Mouse (Mus musculus) lung, embryonic 14.5 days (tissue): ENCODE results near the gene Olfr920. TPM values are rescaled to one million over a fixed set of nuclear protein-coding genes. Genes with fewer than 3 reads are reported as not detected.

ENCODE experiments used
- ATAC-seq: fragments of 200-750 bp; cut with Nextera tagmentation; 2 replicates; pipeline ENCODE4 v1.8.0; 2017; ENCODE audit warnings: mild to moderate bottlenecking, moderate TSS enrichment, moderate library complexity; ENCODE audit not compliant: insufficient read depth
- DNase-seq: peaks from one replicate; pipeline ENCODE4 v3.0.0-alpha.2; 2015
- H3K27ac ChIP-seq: fragments of 300-500 bp; sonication (generic); 2 replicates; pipeline ENCODE4 v1.5.1; 2014; ENCODE audit warnings: low read depth, mild to moderate bottlenecking, moderate library complexity
- H3K27me3 ChIP-seq: fragments of 300-500 bp; sonication (generic); 2 replicates; pipeline ENCODE4 v1.6.1; 2014; ENCODE audit warnings: low read length, control low read depth; ENCODE audit not compliant: insufficient read depth
- H3K36me3 ChIP-seq: fragments of 300-500 bp; sonication (generic); 2 replicates; pipeline ENCODE4 v1.6.1; 2014; ENCODE audit warnings: control low read depth; ENCODE audit not compliant: insufficient read depth
- H3K4me1 ChIP-seq: fragments of 300-500 bp; sonication (generic); 2 replicates; pipeline ENCODE4 v1.6.1; 2014; ENCODE audit warnings: antibody characterized with exemption, control low read depth; ENCODE audit not compliant: insufficient read depth
- H3K4me2 ChIP-seq: fragments of 300-500 bp; sonication (generic); 2 replicates; pipeline ENCODE4 v1.6.1; 2014; ENCODE audit warnings: mild to moderate bottlenecking
- H3K4me3 ChIP-seq: fragments of 300-500 bp; sonication (generic); 2 replicates; pipeline ENCODE4 v1.5.1; 2014; ENCODE audit warnings: low read depth, low read length
- H3K9ac ChIP-seq: fragments of 300-500 bp; sonication (generic); 2 replicates; pipeline ENCODE4 v1.6.1; 2014
- H3K9me3 ChIP-seq: fragments of 300-500 bp; sonication (generic); 2 replicates; pipeline ENCODE4 v1.6.1; 2016; ENCODE audit warnings: low read depth, low read length, control low read depth
- CTCF ChIP-seq: IDR thresholded peaks from 2 replicates; pipeline ENCODE4 v1.5.1; 2016; ENCODE audit warnings: antibody characterized with exemption, low read depth
- WGBS: fragments of 180-500 bp; shearing (Covaris S2); extraction: QIAGEN DNeasy Blood & Tissue Kit; methylation state at CpG from one replicate; pipeline ENCODE4 v1.1.7; 2014; 5-methylcytosine and 5-hydroxymethylcytosine counted together
- polyA plus RNA-seq: library from polyadenylated mRNA; unstranded; fragments of >200 nt; fragmentation: Nextera tagmentation; extraction: Ambion mirVana; gene quantifications from 2 replicates; pipeline ENCODE4 v1.2.1, GENCODE M21; 2014

Gene Olfr920
- polyA plus RNA-seq, 1 experiment from 2014 or later = not detected

DNA sequence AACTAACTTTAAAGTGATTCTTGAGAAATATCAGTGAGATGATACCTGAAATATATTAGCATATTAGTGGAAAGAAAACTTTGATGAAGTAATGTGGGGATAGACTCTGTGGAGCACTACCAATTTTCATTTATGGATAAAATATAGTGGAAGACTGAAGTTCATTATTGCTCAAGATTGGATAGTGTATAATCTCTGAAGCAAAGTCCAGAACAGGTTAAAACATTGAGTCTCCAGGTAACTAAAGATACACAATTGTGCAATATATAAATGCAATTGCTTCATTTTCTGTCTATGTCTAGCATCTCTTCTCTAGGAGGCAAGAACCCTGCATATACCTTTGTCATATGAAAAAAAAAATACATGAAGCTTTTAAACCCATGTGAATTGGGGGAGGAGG lies 20.7 kb downstream of the Olfr920 start, which contains the start of gene Olfr921:
Gene Olfr921 (plus strand): TSS at position 301 of the 400 bp plus-strand sequence.
- ATAC-seq = no peak
- Histone ChIP-seq H3K27ac (no peak within 1 kb of the TSS), H3K4me2 (no peak within 1 kb of the TSS), H3K4me3 (no peak within 1 kb of the TSS), H3K9me3 (no peaks in the 10 kb centered on the region), H3K9ac (no peak within 1 kb of the TSS), H3K36me3 (no peaks in the 10 kb centered on the region), H3K4me1 (no peaks in the 10 kb centered on the region), H3K27me3 (no peaks in the 10 kb centered on the region)
- no peak for TF ChIP-seq CTCF
- no peak for DNase-seq

DNA sequence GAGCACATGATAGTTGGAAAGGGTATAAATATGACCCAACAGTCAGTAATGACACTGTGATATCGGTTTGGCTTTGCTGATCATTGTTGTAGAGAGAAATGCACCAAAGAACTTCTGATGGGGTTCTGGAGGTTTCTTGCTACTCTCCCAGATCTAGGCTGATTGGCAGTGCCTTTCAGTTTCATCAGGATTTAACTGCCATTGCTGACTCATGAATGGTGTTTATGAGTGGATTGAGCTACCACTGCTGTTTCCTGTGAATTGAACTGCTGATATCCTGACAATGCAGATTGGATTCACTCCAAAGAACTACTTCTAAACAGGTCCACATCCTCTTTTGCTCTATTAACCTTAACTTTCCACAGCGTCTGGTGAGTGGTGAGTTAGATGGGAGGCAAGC lies 40.6 kb downstream of the Olfr920 start:
- Histone ChIP-seq H3K27me3 (no peaks in the 10 kb centered on the region), H3K27ac (no peak overlapping the region), H3K4me1 (no peaks in the 10 kb centered on the region), H3K36me3 (no peaks in the 10 kb centered on the region), H3K9me3 (no peaks in the 10 kb centered on the region), H3K9ac (no peak overlapping the region), H3K4me2 (no peak overlapping the region), H3K4me3 (no peak overlapping the region)
- no peak for TF ChIP-seq CTCF
- no peak for ATAC-seq
- 81% methylated on average over 2 of the region's 2 CpGs for WGBS
- no peak for DNase-seq

DNA sequence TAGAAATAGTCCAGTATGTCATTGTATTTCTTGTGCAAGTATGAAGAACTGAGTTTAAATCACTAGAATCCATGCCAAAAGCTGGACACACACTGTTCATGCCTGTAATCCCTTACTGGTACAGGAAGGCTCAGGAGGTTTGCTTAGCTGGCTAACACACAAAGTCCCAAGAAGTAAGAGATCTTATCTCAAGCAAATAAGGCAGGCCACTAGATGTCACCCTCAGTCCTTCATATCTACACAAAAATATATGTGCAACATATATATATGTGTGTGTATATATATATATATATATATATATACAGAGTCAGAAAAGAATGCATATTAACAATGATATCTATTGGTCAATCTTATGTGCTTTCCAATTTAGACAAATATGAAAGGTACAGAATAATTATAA lies 53.6 kb downstream of the Olfr920 start:
- Histone ChIP-seq H3K36me3 (no peaks in the 10 kb centered on the region), H3K4me1 (no peaks in the 10 kb centered on the region), H3K9me3 (no peaks in the 10 kb centered on the region), H3K27me3 (no peaks in the 10 kb centered on the region), H3K4me3 (no peak overlapping the region), H3K4me2 (no peak overlapping the region), H3K9ac (no peak overlapping the region), H3K27ac (no peak overlapping the region)
- ATAC-seq = no peak
- TF ChIP-seq CTCF = no peak
- peak; percentile 17 for DNase-seq

Other genes with a start within 250 kb of the Olfr920 start
- gene Olfr911-ps1, start 230.7 kb upstream of the Olfr920 start, polyA plus RNA-seq = not detected in 2 replicates
- not detected in 2 replicates for gene Olfr910, start 214.4 kb upstream of the Olfr920 start, polyA plus RNA-seq
- gene Olfr912, start 172.1 kb upstream of the Olfr920 start, polyA plus RNA-seq = not detected in 2 replicates
- not detected in 2 replicates for gene Olfr913, start 159.5 kb upstream of the Olfr920 start, polyA plus RNA-seq
- not detected in 2 replicates for gene Olfr914, start 147.2 kb upstream of the Olfr920 start, polyA plus RNA-seq
- gene Olfr916, start 92.4 kb upstream of the Olfr920 start, polyA plus RNA-seq = not detected in 2 replicates
- gene Olfr917, start 86.5 kb upstream of the Olfr920 start, polyA plus RNA-seq = not detected in 2 replicates
- gene Olfr918, start 77.7 kb upstream of the Olfr920 start, polyA plus RNA-seq = not detected in 2 replicates
- not detected in 2 replicates for gene Olfr919, start 48.6 kb upstream of the Olfr920 start, polyA plus RNA-seq
- gene Vwa5a, start 34.0 kb upstream of the Olfr920 start, polyA plus RNA-seq = 14.7 and 15.8 TPM in 2 replicates
- gene Olfr921, start 20.8 kb downstream of the Olfr920 start, polyA plus RNA-seq = not detected in 2 replicates
- not detected in 2 replicates for gene Olfr922, start 62.3 kb downstream of the Olfr920 start, polyA plus RNA-seq
- not detected in 2 replicates for gene Olfr923, start 74.2 kb downstream of the Olfr920 start, polyA plus RNA-seq
- gene Olfr924, start 92.2 kb downstream of the Olfr920 start, polyA plus RNA-seq = not detected in 2 replicates
- gene Olfr26, start 102.8 kb downstream of the Olfr920 start, polyA plus RNA-seq = not detected in 2 replicates
- gene Olfr926, start 124.8 kb downstream of the Olfr920 start, polyA plus RNA-seq = not detected in 2 replicates
- gene Olfr930, start 177.5 kb downstream of the Olfr920 start, polyA plus RNA-seq = not detected in 2 replicates
- not detected in 2 replicates for gene Olfr933, start 220.0 kb downstream of the Olfr920 start, polyA plus RNA-seq
- gene Olfr934, start 236.0 kb downstream of the Olfr920 start, polyA plus RNA-seq = not detected in 2 replicates
- not detected in 2 replicates for gene Olfr935, start 247.4 kb downstream of the Olfr920 start, polyA plus RNA-seq